Mouse (Mus musculus): ENCODE measurements around the gene Neurog3. TPM values are rescaled to one million over a fixed set of nuclear protein-coding genes. Genes with fewer than 3 reads are reported as not detected.

The Neurog3 gene
- polyA plus RNA-seq, 1 experiment from 2014 or later: not detected

GRCm38 (mm10) chr10:62145957-62146356, 13.1 kb downstream of the Neurog3 start:
- H3K27me3 ChIP-seq: peaks cover 54% of the 10 kb centered on the region
- no peak overlapping the region for H3K4me2 ChIP-seq
- H3K27ac ChIP-seq (replicated peaks): no peak overlapping the region
- no peaks in the 10 kb centered on the region for H3K4me1 ChIP-seq (replicated peaks)
- H3K9ac ChIP-seq: no peak overlapping the region
- H3K4me3 ChIP-seq: no peak overlapping the region
- no peaks in the 10 kb centered on the region for H3K9me3 ChIP-seq
- H3K36me3 ChIP-seq: no peaks in the 10 kb centered on the region
- WGBS: 10% methylated on average over 5 of the region's 5 CpGs
- ATAC-seq (ENCODE audit: low FRiP score, low read depth): no peak

GRCm38 (mm10) chr10:62147466-62148248, 14.8 kb downstream of the Neurog3 start:
- Histone ChIP-seq H3K27me3 (peaks cover 53% of the 10 kb centered on the region), H3K27ac (replicated peaks) (no peak overlapping the region), H3K4me1 (replicated peaks) (no peaks in the 10 kb centered on the region), H3K4me3 (no peak overlapping the region), H3K4me2 (no peak overlapping the region), H3K36me3 (no peaks in the 10 kb centered on the region), H3K9ac (no peak overlapping the region), H3K9me3 (no peaks in the 10 kb centered on the region)
- 43% methylated on average over 12 of the region's 12 CpGs for WGBS
- no peak for ATAC-seq (ENCODE audit: low FRiP score, low read depth)

GRCm38 (mm10) chr10:62149929-62150328, 17.0 kb downstream of the Neurog3 start:
- WGBS: 15% methylated on average over 7 of the region's 7 CpGs
- H3K4me1 ChIP-seq (replicated peaks): no peaks in the 10 kb centered on the region
- no peaks in the 10 kb centered on the region for H3K9me3 ChIP-seq
- H3K4me3 ChIP-seq: no peak overlapping the region
- H3K27ac ChIP-seq (replicated peaks): no peak overlapping the region
- H3K27me3 ChIP-seq: peaks cover 47% of the 10 kb centered on the region
- H3K36me3 ChIP-seq: no peaks in the 10 kb centered on the region
- ATAC-seq (ENCODE audit: low FRiP score, low read depth): no peak
- H3K4me2 ChIP-seq: no peak overlapping the region
- H3K9ac ChIP-seq: no peak overlapping the region

GRCm38 (mm10) chr10:62162410-62162809, 29.5 kb downstream of the Neurog3 start:
- H3K4me1 ChIP-seq (replicated peaks): no peaks in the 10 kb centered on the region

GRCm38 (mm10) chr10:62172841-62173553, 40.1 kb downstream of the Neurog3 start:
- no peaks in the 10 kb centered on the region for H3K9me3 ChIP-seq
- no peaks in the 10 kb centered on the region for H3K36me3 ChIP-seq
- no peak overlapping the region for H3K4me3 ChIP-seq
- H3K4me1 ChIP-seq (replicated peaks): peaks cover 15% of the 10 kb centered on the region
- H3K27me3 ChIP-seq: peaks cover 25% of the 10 kb centered on the region
- no peak overlapping the region for H3K9ac ChIP-seq
- no peak overlapping the region for H3K27ac ChIP-seq (replicated peaks)
- 5% methylated on average over 9 of the region's 9 CpGs for WGBS
- no peak overlapping the region for H3K4me2 ChIP-seq
- ATAC-seq (ENCODE audit: low FRiP score, low read depth): no peak

More at GRCm38 (mm10) chr10:62162410-62162809, 29.5 kb downstream of the Neurog3 start:
- no peak overlapping the region for H3K27ac ChIP-seq (replicated peaks)
- H3K4me2 ChIP-seq: no peak overlapping the region
- H3K9ac ChIP-seq: no peak overlapping the region
- H3K9me3 ChIP-seq: no peaks in the 10 kb centered on the region
- H3K4me3 ChIP-seq: no peak overlapping the region
- H3K27me3 ChIP-seq: 0 out of 2 replicates have a peak, but pooled peaks cover 2% of the 10 kb centered on the region
- WGBS: 49% methylated on average over 10 of the region's 10 CpGs
- no peaks in the 10 kb centered on the region for H3K36me3 ChIP-seq
- ATAC-seq (ENCODE audit: low FRiP score, low read depth): no peak

GRCm38 (mm10) chr10:62173941-62174448, 41.1 kb downstream of the Neurog3 start:
- no peak for ATAC-seq (ENCODE audit: low FRiP score, low read depth)
- H3K36me3 ChIP-seq: no peaks in the 10 kb centered on the region
- peaks cover 25% of the 10 kb centered on the region for H3K27me3 ChIP-seq
- WGBS: 15% methylated on average over 9 of the region's 9 CpGs
- H3K4me1 ChIP-seq (replicated peaks): peaks cover 15% of the 10 kb centered on the region
- no peak overlapping the region for H3K27ac ChIP-seq (replicated peaks)
- no peak overlapping the region for H3K4me3 ChIP-seq
- H3K9ac ChIP-seq: no peak overlapping the region
- no peaks in the 10 kb centered on the region for H3K9me3 ChIP-seq
- H3K4me2 ChIP-seq: no peak overlapping the region

GRCm38 (mm10) chr10:62174533-62175313, 41.8 kb downstream of the Neurog3 start:
- WGBS: 18% methylated on average over 15 of the region's 15 CpGs
- H3K4me1 ChIP-seq (replicated peaks): peaks cover 15% of the 10 kb centered on the region
- no peak overlapping the region for H3K9ac ChIP-seq
- H3K9me3 ChIP-seq: no peaks in the 10 kb centered on the region
- ATAC-seq (ENCODE audit: low FRiP score, low read depth): no peak; the same call in 1 of the 2 replicates
- H3K27me3 ChIP-seq: peaks cover 29% of the 10 kb centered on the region
- no peak overlapping the region for H3K4me3 ChIP-seq
- H3K4me2 ChIP-seq: no peak overlapping the region
- no peaks in the 10 kb centered on the region for H3K36me3 ChIP-seq
- H3K27ac ChIP-seq (replicated peaks): no peak overlapping the region

GRCm38 (mm10) chr10:62179944-62180343, 47.1 kb downstream of the Neurog3 start:
- H3K27ac ChIP-seq (replicated peaks): no peak overlapping the region
- no peak for ATAC-seq (ENCODE audit: low FRiP score, low read depth)
- 0 out of 2 replicates have a peak, but pooled peaks cover 2% of the 10 kb centered on the region for H3K4me1 ChIP-seq (replicated peaks)
- H3K9ac ChIP-seq: no peak overlapping the region
- H3K27me3 ChIP-seq: peaks cover 26% of the 10 kb centered on the region
- H3K9me3 ChIP-seq: no peaks in the 10 kb centered on the region
- no peaks in the 10 kb centered on the region for H3K36me3 ChIP-seq
- no peak overlapping the region for H3K4me3 ChIP-seq
- 85% methylated on average over 3 of the region's 3 CpGs for WGBS
- H3K4me2 ChIP-seq: no peak overlapping the region

GRCm38 (mm10) chr10:62181701-62182100, 48.8 kb downstream of the Neurog3 start:
- Histone ChIP-seq H3K27ac (replicated peaks) (no peak overlapping the region), H3K9ac (no peak overlapping the region), H3K27me3 (peaks cover 29% of the 10 kb centered on the region), H3K36me3 (no peaks in the 10 kb centered on the region), H3K4me3 (no peak overlapping the region), H3K9me3 (no peaks in the 10 kb centered on the region), H3K4me1 (replicated peaks) (no peaks in the 10 kb centered on the region), H3K4me2 (no peak overlapping the region)
- 53% methylated on average over 3 of the region's 3 CpGs for WGBS
- ATAC-seq (ENCODE audit: low FRiP score, low read depth): no peak

- Histone ChIP-seq H3K4me3 (no peak overlapping the region), H3K9ac (no peak overlapping the region), H3K4me2 (no peak overlapping the region), H3K36me3 (no peaks in the 10 kb centered on the region), H3K27ac (replicated peaks) (no peak overlapping the region), H3K9me3 (no peaks in the 10 kb centered on the region), H3K27me3 (peaks cover 30% of the 10 kb centered on the region), H3K4me1 (replicated peaks) (no peaks in the 10 kb centered on the region)
- WGBS: 65% methylated on average over 6 of the region's 6 CpGs
- ATAC-seq (ENCODE audit: low FRiP score, low read depth): no peak
These were observed 49.7 kb downstream of the Neurog3 start for GRCm38 (mm10) chr10:62182471-62183014.

GRCm38 (mm10) chr10:62183053-62183452, 50.2 kb downstream of the Neurog3 start:
- H3K36me3 ChIP-seq: no peaks in the 10 kb centered on the region
- peak; percentile 74 for ATAC-seq (ENCODE audit: low FRiP score, low read depth)
- H3K9me3 ChIP-seq: no peaks in the 10 kb centered on the region
- H3K27me3 ChIP-seq: peaks cover 30% of the 10 kb centered on the region
- H3K4me1 ChIP-seq (replicated peaks): no peaks in the 10 kb centered on the region
- H3K9ac ChIP-seq: no peak overlapping the region
- no peak overlapping the region for H3K4me3 ChIP-seq
- under 1% methylated on average over 10 of the region's 10 CpGs for WGBS
- H3K4me2 ChIP-seq: no peak overlapping the region
- no peak overlapping the region for H3K27ac ChIP-seq (replicated peaks)
